Mouse (Mus musculus) spleen, adult 2 months (tissue): ENCODE data around the gene Cps1. TPM values are rescaled to one million over a fixed set of nuclear protein-coding genes. Genes with fewer than 3 reads are reported as not detected.

Experiments used
- DNase-seq, 2 experiments: peaks; one replicate each; pipeline versions ENCODE4 v3.0.0 to v3.0.0-alpha.2; 2012 to 2021; ENCODE audit warnings: low spot score in 2 of 2, low read depth in 1 of 2
- H3K27ac ChIP-seq: fragments of 200-500 bp; 2 replicates; pipeline ENCODE4 v1.5.1; 2012; ENCODE audit warnings: low read length, inconsistent platforms; ENCODE audit not compliant: insufficient read depth
- H3K27me3 ChIP-seq: fragments of 200-500 bp; 2 replicates; pipeline ENCODE4 v1.6.1; 2012; ENCODE audit warnings: mild to moderate bottlenecking, moderate library complexity, low read length, inconsistent platforms; ENCODE audit not compliant: control insufficient read depth, insufficient read depth
- H3K36me3 ChIP-seq: fragments of 200-500 bp; 2 replicates; pipeline ENCODE4 v1.6.1; 2012; ENCODE audit warnings: mild to moderate bottlenecking, low read length, inconsistent platforms; ENCODE audit not compliant: control insufficient read depth, insufficient read depth
- H3K4me1 ChIP-seq: fragments of 200-500 bp; 2 replicates; pipeline ENCODE4 v1.6.1; 2011; ENCODE audit warnings: inconsistent platforms; ENCODE audit not compliant: control insufficient read depth, insufficient read depth, insufficient read length
- H3K4me3 ChIP-seq: fragments of 200-500 bp; 2 replicates; pipeline ENCODE4 v1.5.1; 2011; ENCODE audit warnings: mild to moderate bottlenecking, inconsistent platforms; ENCODE audit not compliant: insufficient read depth, insufficient read length; ENCODE audit errors: extremely low read depth
- CTCF ChIP-seq: fragments of 200-500 bp; IDR thresholded peaks from 2 replicates; pipeline ENCODE4 v1.5.1; 2011; ENCODE audit warnings: mild to moderate bottlenecking, inconsistent platforms; ENCODE audit not compliant: insufficient read depth, insufficient read length, insufficient replicate concordance; ENCODE audit errors: extremely low read depth
- POLR2A ChIP-seq: fragments of 200-500 bp; IDR thresholded peaks from 2 replicates; pipeline ENCODE4 v1.6.1; 2011; ENCODE audit warnings: low read depth, low read length, inconsistent platforms
- WGBS: fragments of 180-500 bp; shearing (Covaris S2); methylation state at CpG from one replicate; pipeline ENCODE4 v1.1.7; 2018; 5-methylcytosine and 5-hydroxymethylcytosine counted together
- polyA plus RNA-seq: library from polyadenylated mRNA; depleted of rRNA; stranded (reverse); fragments of >200 nt; gene quantifications from 2 replicates; pipeline ENCODE4 v1.2.3, GENCODE M21; 2012

Gene Cps1
- polyA plus RNA-seq, 1 experiment, result 0.04 TPM

GRCm38 (mm10) chr1:67111621-67112298 lies 11.1 kb upstream of the Cps1 start:
- Histone ChIP-seq H3K27ac (no peak overlapping the region), H3K27me3 (no peaks in the 10 kb centered on the region), H3K36me3 (no peaks in the 10 kb centered on the region), H3K4me1 (no peaks in the 10 kb centered on the region), H3K4me3 (no peak overlapping the region)
- DNase-seq, result no peak
- WGBS, result 87% methylated on average over 3 of the region's 3 CpGs
- TF ChIP-seq POLR2A, result no peak
- TF ChIP-seq CTCF, result no peak

GRCm38 (mm10) chr1:67113343-67114030 lies 9.3 kb upstream of the Cps1 start:
- DNase-seq, result no peak

DNA sequence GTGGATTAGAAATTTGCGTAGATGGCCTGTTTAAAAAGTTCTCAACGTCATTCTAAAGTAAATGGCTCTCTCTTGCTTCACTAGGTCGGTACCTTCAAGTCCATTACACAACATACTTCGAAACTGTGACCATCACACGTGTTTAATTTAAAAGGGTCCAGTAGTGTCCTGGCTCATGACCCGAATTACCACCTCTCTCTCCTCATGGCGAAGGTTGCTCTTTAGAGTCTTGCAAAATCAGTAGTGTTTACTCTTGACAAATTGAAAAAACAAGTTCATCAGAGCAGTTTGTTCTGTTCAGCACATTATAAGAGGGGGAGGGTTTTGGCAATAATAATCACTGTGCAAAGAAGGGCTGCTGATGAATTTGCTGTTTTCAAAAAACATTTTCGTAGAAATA lies 6.3 kb upstream of the Cps1 start:
- Histone ChIP-seq H3K4me3 (no peak overlapping the region), H3K27me3 (no peaks in the 10 kb centered on the region), H3K4me1 (no peaks in the 10 kb centered on the region), H3K36me3 (no peaks in the 10 kb centered on the region), H3K27ac (no peak overlapping the region)
- WGBS, result 79% methylated on average over 8 of the region's 8 CpGs
- TF ChIP-seq CTCF (no peak), POLR2A (no peak)
- DNase-seq, result no peak

More at GRCm38 (mm10) chr1:67113343-67114030, 9.3 kb upstream of the Cps1 start:
- Histone ChIP-seq H3K36me3 (no peaks in the 10 kb centered on the region), H3K4me3 (no peak overlapping the region), H3K27me3 (no peaks in the 10 kb centered on the region), H3K27ac (no peak overlapping the region), H3K4me1 (no peaks in the 10 kb centered on the region)
- 82% methylated on average over 7 of the region's 7 CpGs for WGBS
- TF ChIP-seq POLR2A (no peak), CTCF (no peak)

- H3K27ac ChIP-seq, result no peak overlapping the region
- no peak overlapping the region for H3K4me3 ChIP-seq
- H3K36me3 ChIP-seq, result no peaks in the 10 kb centered on the region
- 85% methylated on average over 6 of the region's 6 CpGs for WGBS
- DNase-seq, result no peak
- no peak for TF ChIP-seq CTCF
- TF ChIP-seq POLR2A, result no peak
- H3K4me1 ChIP-seq, result no peaks in the 10 kb centered on the region
- no peaks in the 10 kb centered on the region for H3K27me3 ChIP-seq
Measured at GRCm38 (mm10) chr1:67117778-67118177, 5.0 kb upstream of the Cps1 start.

DNA sequence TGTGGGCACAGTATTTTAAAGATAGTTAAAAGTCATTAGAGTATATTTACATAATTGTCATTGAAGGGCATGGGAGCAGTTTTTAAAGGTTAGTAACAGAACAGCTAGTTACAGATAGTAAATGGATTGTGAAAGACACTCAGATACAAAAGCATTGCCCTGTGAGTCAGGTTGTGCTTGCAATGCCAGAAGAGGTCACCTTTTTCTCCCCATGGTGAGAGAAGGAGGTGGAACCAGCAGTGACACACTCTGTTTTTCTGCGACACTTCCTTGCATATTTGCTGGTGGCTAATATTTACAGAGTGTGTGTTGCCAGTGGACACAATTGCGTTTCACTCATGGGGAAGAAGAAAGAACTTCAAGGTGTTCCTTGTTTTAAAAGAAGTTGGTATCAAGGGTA lies 2.6 kb downstream of the Cps1 start:
- DNase-seq, result no peak
- H3K4me1 ChIP-seq, result no peaks in the 10 kb centered on the region
- H3K27ac ChIP-seq, result no peak overlapping the region
- no peaks in the 10 kb centered on the region for H3K27me3 ChIP-seq
- 86% methylated on average over 2 of the region's 2 CpGs for WGBS
- TF ChIP-seq CTCF (no peak), POLR2A (no peak)
- no peak overlapping the region for H3K4me3 ChIP-seq
- H3K36me3 ChIP-seq, result no peaks in the 10 kb centered on the region

DNA sequence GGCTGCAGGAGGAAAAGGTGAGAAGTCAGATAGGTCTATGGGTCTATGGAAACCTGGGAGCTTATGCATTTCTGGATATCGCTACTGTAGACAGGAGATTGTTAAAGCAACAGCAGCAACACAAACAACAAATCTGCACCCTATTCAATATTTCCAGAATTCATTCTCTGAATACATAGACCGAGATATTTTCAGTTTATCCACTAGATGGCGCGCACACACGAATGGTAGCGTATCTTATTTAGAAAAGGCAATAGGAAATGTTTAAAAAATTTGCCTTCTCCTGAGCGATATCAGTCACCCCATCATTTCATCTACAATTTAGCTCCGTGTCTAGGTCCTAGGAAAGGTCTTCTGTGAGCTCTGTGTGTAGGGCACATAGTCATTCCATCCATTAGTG lies 21.1 kb downstream of the Cps1 start:
- no peaks in the 10 kb centered on the region for H3K36me3 ChIP-seq
- DNase-seq, result no peak
- H3K27me3 ChIP-seq, result no peaks in the 10 kb centered on the region
- no peaks in the 10 kb centered on the region for H3K4me1 ChIP-seq
- TF ChIP-seq CTCF (no peak), POLR2A (no peak)
- H3K4me3 ChIP-seq, result no peak overlapping the region
- 4% methylated on average over 8 of the region's 8 CpGs for WGBS
- H3K27ac ChIP-seq, result no peak overlapping the region

DNA sequence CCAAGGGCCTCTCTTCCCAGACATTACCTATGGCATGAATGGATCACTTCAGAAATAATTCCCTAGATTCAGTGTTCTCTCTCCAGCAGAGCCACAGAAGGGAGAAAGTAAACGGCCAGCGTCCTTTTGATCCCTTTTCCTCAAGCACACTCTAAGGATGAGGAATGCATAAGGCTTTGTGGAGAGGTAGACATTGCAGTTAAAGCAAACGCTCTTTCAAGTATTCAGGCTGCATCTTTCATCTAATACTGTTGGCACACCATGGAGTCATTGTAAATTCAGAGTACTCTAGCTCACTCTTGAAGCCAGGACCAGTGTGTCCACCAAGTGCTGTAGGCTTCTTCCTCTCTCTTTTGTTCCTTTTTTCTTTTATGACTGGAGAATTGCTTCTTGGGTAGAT lies 28.4 kb downstream of the Cps1 start:
- Histone ChIP-seq H3K27ac (no peak overlapping the region), H3K27me3 (no peaks in the 10 kb centered on the region)
- DNase-seq, result no peak

More for the DNA sequence above, 28.4 kb downstream of the Cps1 start:
- Histone ChIP-seq H3K36me3 (no peaks in the 10 kb centered on the region), H3K4me1 (no peaks in the 10 kb centered on the region), H3K4me3 (no peak overlapping the region)
- WGBS, result 77% methylated on average over 3 of the region's 3 CpGs
- TF ChIP-seq CTCF (no peak), POLR2A (no peak)
